Mouse (Mus musculus) bone marrow macrophage, adult 2 months (primary cell): ENCODE measurements around the gene Iqsec1. TPM values are rescaled to one million over a fixed set of nuclear protein-coding genes. Genes with fewer than 3 reads are reported as not detected.

Experiments
- H3K27ac ChIP-seq: 2 replicates; pipeline ENCODE4 v1.5.1; 2012; ENCODE audit warnings: low read depth, low read length; ENCODE audit not compliant: insufficient read depth
- H3K4me1 ChIP-seq: 2 replicates; pipeline ENCODE4 v1.6.1; 2012; ENCODE audit warnings: low read length; ENCODE audit not compliant: control insufficient read depth, insufficient read depth
- H3K4me3 ChIP-seq: 2 replicates; pipeline ENCODE4 v1.5.1; 2012; ENCODE audit warnings: mild to moderate bottlenecking, low read length, moderate library complexity; ENCODE audit not compliant: insufficient read depth
- CTCF ChIP-seq: IDR thresholded peaks from 2 replicates; pipeline ENCODE4 v1.5.1; 2012; ENCODE audit warnings: low read depth, mild to moderate bottlenecking, low read length, moderate library complexity
- POLR2A ChIP-seq: IDR thresholded peaks from 2 replicates; pipeline ENCODE4 v1.6.1; 2012; ENCODE audit warnings: mild to moderate bottlenecking, low read depth, low read length, borderline replicate concordance
- polyA plus RNA-seq: library from polyadenylated mRNA; stranded (reverse); fragments of >200 nt; gene quantifications from 2 replicates; pipeline ENCODE4 v1.2.4, GENCODE M21; 2012; ENCODE audit not compliant: missing spikeins, insufficient read depth, insufficient read length

Iqsec1 gene
- polyA plus RNA-seq, 1 experiment = 38.2 TPM

DNA sequence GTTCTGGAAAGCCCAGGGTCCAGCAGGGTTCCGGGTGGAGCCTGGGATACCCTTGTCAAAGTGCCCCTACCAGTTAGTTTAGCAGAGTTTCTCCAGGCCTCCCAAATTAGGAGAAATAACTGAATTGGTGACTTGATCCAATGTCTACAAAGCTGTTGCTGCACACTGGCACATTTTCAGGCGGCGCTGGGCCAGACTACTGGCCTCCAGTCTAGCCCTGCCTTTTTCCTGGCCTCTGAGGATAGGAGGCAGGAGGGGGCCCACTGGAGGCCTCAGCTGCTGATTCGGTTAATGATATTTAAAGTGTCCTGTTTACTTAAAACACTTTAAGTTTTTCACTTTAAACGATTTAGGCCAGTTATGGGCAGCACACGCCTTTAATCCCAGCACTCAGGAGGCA, 364.3 kb downstream of the Iqsec1 start:
- TF ChIP-seq POLR2A (no peak), CTCF (no peak)
- H3K4me1 ChIP-seq = no peaks in the 10 kb centered on the region
- H3K4me3 ChIP-seq = no peak overlapping the region
- H3K27ac ChIP-seq = no peak overlapping the region

DNA sequence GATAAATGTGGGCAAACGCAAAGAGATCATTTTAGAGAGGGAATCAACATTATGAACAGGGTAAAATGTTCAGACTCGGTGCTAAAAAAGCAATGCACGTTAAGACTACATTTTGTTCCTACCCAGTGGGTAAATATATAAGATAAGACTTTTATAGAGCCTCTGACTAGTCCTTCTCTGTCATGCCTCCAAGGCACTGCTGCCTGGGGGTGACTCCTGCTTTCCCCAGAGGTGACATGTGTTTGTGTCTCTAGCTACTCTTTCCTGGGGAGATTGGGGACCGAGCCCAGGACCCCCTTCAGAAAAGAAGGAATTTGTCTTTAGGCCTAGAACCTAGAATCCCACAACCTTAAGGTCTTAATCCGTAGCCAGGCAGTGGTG, 365.0 kb downstream of the Iqsec1 start:
- no peak overlapping the region for H3K27ac ChIP-seq
- TF ChIP-seq POLR2A (no peak), CTCF (no peak)
- no peaks in the 10 kb centered on the region for H3K4me1 ChIP-seq
- no peak overlapping the region for H3K4me3 ChIP-seq

DNA sequence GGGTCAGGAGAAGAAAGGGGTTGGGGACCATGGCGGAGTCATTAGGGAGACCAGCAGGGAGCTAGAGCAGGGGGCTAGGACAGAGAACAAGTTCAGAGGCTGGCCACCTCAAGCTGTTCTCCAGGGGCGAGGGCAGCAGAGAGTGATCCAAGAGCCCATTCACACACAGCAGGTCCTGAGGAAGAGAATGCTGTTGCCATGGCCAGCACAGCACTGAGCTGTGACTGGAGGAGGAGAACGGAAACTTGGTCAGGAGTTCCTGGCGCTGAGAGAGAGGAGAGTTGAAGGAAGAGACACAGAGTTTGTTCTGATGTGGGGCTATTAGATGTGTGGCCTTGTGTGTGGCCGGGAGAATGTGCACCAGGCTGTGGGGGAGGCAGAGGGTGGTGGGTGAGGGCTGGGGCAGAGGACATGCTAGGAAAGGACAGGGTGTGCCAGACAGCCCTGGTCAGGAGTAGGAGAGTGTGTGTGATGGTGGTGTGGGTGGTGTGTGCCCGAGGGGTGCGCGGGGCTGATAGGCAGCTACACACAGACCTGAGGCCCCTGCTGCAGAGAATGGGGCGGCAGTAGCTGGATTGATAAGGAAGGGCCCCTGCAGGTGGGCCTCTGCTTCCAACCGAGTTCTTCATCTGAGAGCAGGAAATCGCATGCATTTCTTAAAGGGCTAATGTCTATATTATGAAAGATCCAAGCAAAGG, 365.6 kb downstream of the Iqsec1 start:
- Histone ChIP-seq H3K27ac (no peak overlapping the region), H3K4me1 (no peaks in the 10 kb centered on the region), H3K4me3 (no peak overlapping the region)
- TF ChIP-seq POLR2A (no peak), CTCF (no peak)

DNA sequence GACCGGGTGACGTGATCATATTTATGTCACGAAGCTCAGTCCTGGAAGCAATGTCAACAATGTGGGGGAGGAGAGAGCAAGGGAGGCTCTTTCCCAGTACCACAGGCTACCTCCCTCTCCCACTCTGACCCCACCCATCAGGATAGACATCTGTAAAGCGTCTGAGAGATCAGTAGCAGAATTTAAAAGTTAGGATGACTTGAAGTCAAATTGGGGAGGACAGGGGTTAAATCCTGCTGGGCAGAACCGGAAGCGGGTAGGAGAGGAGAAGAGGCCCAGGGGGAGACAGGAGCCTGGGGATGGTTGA, 366.9 kb downstream of the Iqsec1 start:
- no peak overlapping the region for H3K4me3 ChIP-seq
- no peaks in the 10 kb centered on the region for H3K4me1 ChIP-seq
- TF ChIP-seq CTCF (no peak), POLR2A (no peak)
- H3K27ac ChIP-seq = no peak overlapping the region

GRCm38 (mm10) chr6:90620791-90621583, 367.5 kb downstream of the Iqsec1 start:
- Histone ChIP-seq H3K4me3 (no peak overlapping the region), H3K4me1 (no peaks in the 10 kb centered on the region), H3K27ac (no peak overlapping the region)
- TF ChIP-seq CTCF = no peak
- TF ChIP-seq POLR2A = no peak

DNA sequence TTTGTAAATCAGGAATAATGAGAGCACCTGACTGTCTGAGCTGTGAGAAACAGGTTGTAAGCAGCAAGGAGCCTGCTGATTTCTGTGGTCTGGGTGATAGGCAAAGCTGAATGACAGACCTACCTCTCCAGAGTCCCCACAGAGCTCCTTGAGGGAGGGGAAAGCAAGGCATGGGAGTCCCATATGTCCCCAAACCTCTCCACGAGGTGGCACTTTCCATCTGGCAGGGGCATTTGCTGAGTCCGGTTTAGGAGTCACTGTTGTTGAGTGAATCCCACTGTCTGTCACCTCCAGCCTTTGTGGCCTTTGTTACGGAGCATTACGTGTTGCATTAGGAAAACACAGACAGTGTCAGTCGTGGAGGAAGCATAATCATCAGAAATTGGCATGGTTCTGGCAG, 368.5 kb downstream of the Iqsec1 start:
- no peak overlapping the region for H3K27ac ChIP-seq

DNA sequence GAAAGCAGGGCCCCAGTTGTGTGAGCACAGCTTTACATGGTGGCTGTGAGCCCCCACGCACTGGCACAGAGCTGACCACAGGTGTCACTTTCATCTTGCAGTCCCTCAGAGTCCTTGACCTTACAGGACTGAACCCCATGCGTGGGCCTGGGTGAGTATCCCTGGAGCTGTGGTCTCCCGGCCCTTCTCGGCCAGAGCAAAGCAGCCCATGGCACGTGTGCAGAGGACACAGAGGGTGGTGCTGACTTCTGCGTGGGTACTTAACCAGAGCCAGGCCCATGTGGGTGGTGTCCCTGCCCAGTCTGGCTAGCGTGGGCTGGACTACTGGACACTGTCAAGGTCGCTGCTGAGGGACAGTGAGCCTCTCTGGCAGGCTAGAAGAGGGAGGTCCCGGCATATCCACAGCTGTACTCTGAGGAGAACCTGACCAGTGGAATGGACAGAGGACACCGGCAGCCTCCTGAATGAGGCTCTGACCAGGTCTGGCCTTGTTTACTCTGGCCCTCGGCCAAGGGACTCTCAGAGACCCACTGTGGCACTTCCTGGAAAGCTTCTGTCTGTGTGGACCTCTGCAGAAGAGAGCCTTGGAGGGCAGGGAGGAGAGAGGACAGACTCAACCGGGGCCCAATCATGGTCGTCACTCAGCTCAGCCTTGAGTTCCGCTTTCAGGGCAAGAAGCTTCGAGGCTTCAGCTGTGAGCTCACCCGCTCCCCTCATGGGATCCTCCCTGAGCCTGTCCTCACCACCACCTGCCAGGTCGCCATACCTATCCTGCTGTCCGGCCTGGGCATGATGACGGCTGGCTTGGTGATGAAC, 369.5 kb downstream of the Iqsec1 start:
- Histone ChIP-seq H3K4me1 (no peaks in the 10 kb centered on the region), H3K4me3 (no peak overlapping the region), H3K27ac (no peak overlapping the region)
- no peak for TF ChIP-seq POLR2A
- no peak for TF ChIP-seq CTCF

More for the DNA sequence above, 368.5 kb downstream of the Iqsec1 start:
- H3K4me3 ChIP-seq = no peak overlapping the region
- no peaks in the 10 kb centered on the region for H3K4me1 ChIP-seq
- TF ChIP-seq CTCF (no peak), POLR2A (no peak)

GRCm38 (mm10) chr6:90618274-90618673, 370.2 kb downstream of the Iqsec1 start:
- H3K4me1 ChIP-seq = no peaks in the 10 kb centered on the region
- no peak overlapping the region for H3K4me3 ChIP-seq
- no peak overlapping the region for H3K27ac ChIP-seq
- TF ChIP-seq CTCF (no peak), POLR2A (no peak)

DNA sequence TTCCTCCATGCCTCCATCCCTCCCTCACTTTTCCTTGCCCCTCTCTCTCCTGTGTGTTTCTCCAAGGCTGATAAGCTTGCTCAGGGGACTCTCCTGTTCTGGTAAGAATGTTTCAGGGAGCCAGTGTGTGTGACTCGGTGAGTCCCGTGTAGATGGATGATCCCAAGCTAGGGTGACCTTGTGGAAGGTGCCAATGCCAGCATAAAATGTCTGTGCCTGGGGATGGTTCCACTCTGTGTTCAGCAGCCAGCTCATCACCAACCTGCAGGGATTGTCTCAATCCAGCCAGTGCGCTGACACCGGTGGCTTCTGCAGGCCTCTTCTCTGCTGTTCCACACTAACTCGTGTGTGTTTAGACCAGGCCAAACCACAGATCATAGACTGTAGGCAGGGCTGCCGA, 372.0 kb downstream of the Iqsec1 start:
- Histone ChIP-seq H3K4me1 (no peaks in the 10 kb centered on the region), H3K27ac (no peak overlapping the region), H3K4me3 (no peak overlapping the region)
- TF ChIP-seq CTCF = no peak
- TF ChIP-seq POLR2A = no peak

GRCm38 (mm10) chr6:90615991-90616390, 372.5 kb downstream of the Iqsec1 start:
- Histone ChIP-seq H3K4me3 (no peak overlapping the region), H3K27ac (no peak overlapping the region), H3K4me1 (no peaks in the 10 kb centered on the region)
- TF ChIP-seq POLR2A (no peak), CTCF (no peak)
